Mouse (Mus musculus): ENCODE results near the gene Muc13. TPM values are rescaled to one million over a fixed set of nuclear protein-coding genes. Genes with fewer than 3 reads are reported as not detected.

The Muc13 gene
- polyA plus RNA-seq, 1 experiment from 2014 or later, result 3.2 TPM

DNA sequence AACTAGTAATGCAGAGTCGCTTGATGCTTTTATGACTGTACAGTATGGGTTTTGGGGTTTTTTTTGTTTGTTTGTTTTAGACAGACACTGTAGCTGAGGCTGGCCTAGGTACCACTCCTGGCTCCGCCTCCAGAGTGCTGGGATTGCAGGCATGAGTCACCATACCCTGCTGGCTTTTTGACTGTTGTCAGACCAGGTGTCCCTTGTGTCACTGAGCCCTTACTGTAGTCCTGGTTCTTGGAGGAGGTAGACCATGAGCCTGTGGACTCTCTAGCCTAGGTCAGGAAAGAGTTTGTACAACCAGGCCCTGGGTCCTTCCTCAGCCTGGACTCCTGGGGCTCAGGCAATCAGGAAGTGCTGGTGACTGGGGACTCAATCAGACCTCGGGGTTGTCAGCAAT is 43.4 kb downstream of the Muc13 start:
- ATAC-seq (ENCODE audit: low read depth), result peak; percentile 28; the same call in 1 of the 2 replicates
- WGBS (ENCODE audit: insufficient replicate concordance), result 46% methylated on average over 3 of the region's 3 CpGs

DNA sequence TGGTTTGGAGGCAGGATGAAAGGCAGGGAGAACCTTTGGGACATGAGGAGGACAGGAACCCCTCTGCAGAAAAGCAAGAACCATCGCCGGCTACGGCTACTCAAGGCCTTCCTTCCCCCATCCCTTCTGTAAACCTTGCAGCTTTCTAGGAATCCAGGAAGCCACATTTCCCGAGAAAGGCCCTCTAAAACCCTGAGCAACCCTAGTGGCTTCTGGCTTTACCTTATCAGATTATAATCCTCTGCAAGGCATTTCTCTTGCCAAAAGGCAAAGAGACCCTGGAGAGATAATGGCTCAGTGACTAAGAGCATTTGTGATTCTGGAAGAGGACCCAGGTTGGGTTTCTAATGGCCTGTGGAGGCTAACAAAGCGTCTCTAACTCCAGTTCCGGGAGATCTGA is 46.8 kb downstream of the Muc13 start:
- no peak for ATAC-seq (ENCODE audit: low read depth)
- H3K36me3 ChIP-seq (ENCODE audit: control insufficient read depth, insufficient read depth), result no peaks in the 10 kb centered on the region
- no peak overlapping the region for H3K27ac ChIP-seq (ENCODE audit: low read length)
- no peaks in the 10 kb centered on the region for H3K27me3 ChIP-seq (ENCODE audit: control insufficient read depth, insufficient read depth, low read depth, low read length)
- no peak overlapping the region for H3K4me3 ChIP-seq (ENCODE audit: low read depth, low read length)
- no peak overlapping the region for H3K4me2 ChIP-seq (ENCODE audit: low read depth, low read length)
- no peaks in the 10 kb centered on the region for H3K9me3 ChIP-seq (replicated peaks; ENCODE audit: control insufficient read depth, low read length)
- WGBS (ENCODE audit: insufficient replicate concordance), result 40% methylated on average over 6 of the region's 6 CpGs
- H3K9ac ChIP-seq (ENCODE audit: low read depth, low read length), result no peak overlapping the region
- peaks cover 12% of the 10 kb centered on the region for H3K4me1 ChIP-seq (ENCODE audit: control insufficient read depth, low read depth, low read length)

More for the DNA sequence above, 43.4 kb downstream of the Muc13 start:
- no peak overlapping the region for H3K4me2 ChIP-seq (ENCODE audit: low read depth, low read length)
- no peak overlapping the region for H3K4me3 ChIP-seq (ENCODE audit: low read depth, low read length)
- H3K9me3 ChIP-seq (replicated peaks; ENCODE audit: control insufficient read depth, low read length), result no peaks in the 10 kb centered on the region
- H3K27ac ChIP-seq (ENCODE audit: low read length), result no peak overlapping the region
- H3K9ac ChIP-seq (ENCODE audit: low read depth, low read length), result no peak overlapping the region
- H3K36me3 ChIP-seq (ENCODE audit: control insufficient read depth, insufficient read depth), result no peaks in the 10 kb centered on the region
- H3K27me3 ChIP-seq (ENCODE audit: control insufficient read depth, insufficient read depth, low read depth, low read length), result peaks cover 20% of the 10 kb centered on the region
- H3K4me1 ChIP-seq (ENCODE audit: control insufficient read depth, low read depth, low read length), result peaks cover 15% of the 10 kb centered on the region

DNA sequence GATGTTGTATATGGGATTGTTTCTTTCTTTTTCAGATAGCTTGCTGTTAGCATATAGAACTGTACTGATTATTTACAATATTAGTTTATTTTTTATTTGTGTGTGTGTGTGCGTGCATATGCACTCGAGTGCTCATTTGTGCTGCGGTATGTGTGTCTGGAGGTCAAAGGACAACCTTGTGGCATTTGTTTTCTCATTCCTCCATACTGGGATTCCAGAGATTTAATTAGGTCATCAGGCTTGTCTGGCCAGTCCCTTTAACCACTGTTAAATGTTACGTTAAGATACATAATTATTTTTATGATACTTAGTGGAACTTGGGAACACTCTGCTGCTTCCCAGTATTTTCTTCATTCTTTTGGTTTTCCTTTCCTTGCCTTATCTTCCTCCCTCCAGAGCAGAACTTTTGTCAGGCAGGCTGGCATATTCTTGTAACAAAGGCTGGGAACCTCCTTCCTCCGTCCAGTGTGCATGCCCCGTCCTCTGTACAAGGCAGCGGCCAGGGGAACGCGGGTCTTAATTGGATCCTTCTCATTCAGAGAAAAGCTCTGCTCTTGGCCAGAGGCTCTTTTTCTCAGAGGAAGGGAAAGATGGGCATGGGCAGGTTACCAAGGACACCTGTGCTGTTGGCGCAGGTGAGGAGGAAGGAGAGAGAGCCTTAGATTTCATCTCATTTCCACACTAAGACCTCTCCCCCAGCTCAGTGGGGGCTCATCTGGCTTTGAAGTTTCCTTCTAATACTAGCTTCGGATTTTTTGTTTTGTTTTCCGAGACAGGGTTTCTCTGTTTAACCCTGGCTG is 48.4 kb downstream of the Muc13 start:
- H3K4me1 ChIP-seq (ENCODE audit: control insufficient read depth, low read depth, low read length), result peaks cover 2% of the 10 kb centered on the region
- H3K9ac ChIP-seq (ENCODE audit: low read depth, low read length), result no peak overlapping the region
- peaks cover 5% of the 10 kb centered on the region; the same call in 1 of the 2 replicates for H3K36me3 ChIP-seq (ENCODE audit: control insufficient read depth, insufficient read depth)
- 68% methylated on average over 12 of the region's 12 CpGs for WGBS (ENCODE audit: insufficient replicate concordance)
- no peak for ATAC-seq (ENCODE audit: low read depth)
- H3K4me2 ChIP-seq (ENCODE audit: low read depth, low read length), result no peak overlapping the region
- H3K27me3 ChIP-seq (ENCODE audit: control insufficient read depth, insufficient read depth, low read depth, low read length), result no peaks in the 10 kb centered on the region
- H3K27ac ChIP-seq (ENCODE audit: low read length), result no peak overlapping the region
- H3K4me3 ChIP-seq (ENCODE audit: low read depth, low read length), result no peak overlapping the region
- no peaks in the 10 kb centered on the region for H3K9me3 ChIP-seq (replicated peaks; ENCODE audit: control insufficient read depth, low read length)

DNA sequence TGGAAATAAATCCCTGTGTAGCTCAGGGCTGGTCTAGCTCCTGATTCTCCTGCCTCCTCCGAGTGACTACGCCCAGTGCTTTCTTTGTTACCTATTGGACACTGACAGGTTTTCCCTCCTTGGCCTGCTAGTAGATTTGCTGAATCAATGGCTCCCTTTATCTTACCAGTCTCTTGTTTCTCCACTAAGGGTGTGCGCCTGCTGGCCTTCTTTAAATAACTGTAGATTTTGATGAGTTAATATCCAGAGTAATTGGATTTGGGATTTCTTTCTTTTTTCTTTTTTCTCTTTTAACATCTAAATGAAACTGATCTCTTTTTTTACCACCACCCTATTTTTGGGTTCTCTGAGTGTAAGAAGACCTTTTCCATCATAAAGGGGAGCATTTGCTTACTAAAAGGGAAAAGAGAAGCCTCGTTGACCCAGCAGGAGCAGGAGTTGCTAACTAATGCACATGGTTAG is 50.3 kb downstream of the Muc13 start:
- H3K27ac ChIP-seq (ENCODE audit: low read length), result no peak overlapping the region
- 50% methylated on average over 4 of the region's 4 CpGs for WGBS (ENCODE audit: insufficient replicate concordance)

DNA sequence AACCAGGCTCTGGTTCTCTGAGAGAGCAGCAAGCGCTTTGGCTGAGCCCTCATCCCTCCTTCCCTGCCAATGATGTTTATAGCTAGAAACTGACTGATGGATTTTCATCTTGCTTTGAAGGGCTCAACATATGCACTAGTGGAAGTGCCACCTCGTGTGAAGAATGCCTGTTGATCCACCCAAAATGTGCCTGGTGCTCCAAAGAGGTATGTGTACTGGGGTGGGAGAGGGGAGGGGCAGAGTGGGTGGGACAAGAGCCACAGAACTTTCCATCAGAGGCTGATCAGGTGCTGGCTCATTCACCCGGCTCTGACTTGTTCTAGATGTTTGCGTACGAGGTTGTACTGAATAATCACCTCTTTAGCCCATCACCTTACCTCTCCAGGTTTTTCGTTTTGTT is 51.0 kb downstream of the Muc13 start:
- no peak overlapping the region for H3K27ac ChIP-seq (ENCODE audit: low read length)
- H3K27me3 ChIP-seq (ENCODE audit: control insufficient read depth, insufficient read depth, low read depth, low read length), result no peaks in the 10 kb centered on the region
- H3K4me3 ChIP-seq (ENCODE audit: low read depth, low read length), result no peak overlapping the region
- no peaks in the 10 kb centered on the region for H3K9me3 ChIP-seq (replicated peaks; ENCODE audit: control insufficient read depth, low read length)
- WGBS (ENCODE audit: insufficient replicate concordance), result 69% methylated on average over 6 of the region's 6 CpGs
- no peak overlapping the region for H3K9ac ChIP-seq (ENCODE audit: low read depth, low read length)
- ATAC-seq (ENCODE audit: low read depth), result no peak
- peaks cover 5% of the 10 kb centered on the region; the same call in 1 of the 2 replicates for H3K36me3 ChIP-seq (ENCODE audit: control insufficient read depth, insufficient read depth)
- H3K4me2 ChIP-seq (ENCODE audit: low read depth, low read length), result no peak overlapping the region
- no peaks in the 10 kb centered on the region; the same call in 1 of the 2 replicates for H3K4me1 ChIP-seq (ENCODE audit: control insufficient read depth, low read depth, low read length)

More for the DNA sequence above, 50.3 kb downstream of the Muc13 start:
- no peak for ATAC-seq (ENCODE audit: low read depth)
- H3K4me2 ChIP-seq (ENCODE audit: low read depth, low read length), result no peak overlapping the region
- H3K4me3 ChIP-seq (ENCODE audit: low read depth, low read length), result no peak overlapping the region
- H3K9ac ChIP-seq (ENCODE audit: low read depth, low read length), result no peak overlapping the region
- peaks cover 5% of the 10 kb centered on the region; the same call in 1 of the 2 replicates for H3K36me3 ChIP-seq (ENCODE audit: control insufficient read depth, insufficient read depth)
- H3K27me3 ChIP-seq (ENCODE audit: control insufficient read depth, insufficient read depth, low read depth, low read length), result no peaks in the 10 kb centered on the region
- H3K9me3 ChIP-seq (replicated peaks; ENCODE audit: control insufficient read depth, low read length), result no peaks in the 10 kb centered on the region
- H3K4me1 ChIP-seq (ENCODE audit: control insufficient read depth, low read depth, low read length), result no peaks in the 10 kb centered on the region; the same call in 1 of the 2 replicates

DNA sequence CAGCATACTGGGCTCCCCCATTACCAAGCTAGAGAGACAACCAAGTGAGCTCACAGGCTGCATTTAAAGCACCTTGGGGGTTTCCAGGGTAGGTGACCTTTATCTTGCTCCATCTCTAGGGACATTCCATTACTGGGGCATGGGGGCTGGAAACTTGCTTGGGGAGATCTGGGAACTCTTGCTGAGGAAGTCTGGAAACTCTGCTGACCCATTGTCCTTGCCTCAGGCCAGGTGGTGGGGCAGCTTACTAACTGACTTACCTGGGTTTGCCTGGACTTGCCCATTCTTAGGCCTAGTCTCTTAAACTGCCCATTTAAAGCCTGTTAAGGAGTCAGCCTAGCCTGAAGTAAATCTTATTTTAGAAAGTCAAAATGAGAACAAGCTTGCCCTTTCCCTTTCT is 59.4 kb downstream of the Muc13 start:
- no peaks in the 10 kb centered on the region for H3K9me3 ChIP-seq (replicated peaks; ENCODE audit: control insufficient read depth, low read length)
- H3K36me3 ChIP-seq (ENCODE audit: control insufficient read depth, insufficient read depth), result no peaks in the 10 kb centered on the region
- no peak overlapping the region for H3K4me3 ChIP-seq (ENCODE audit: low read depth, low read length)
- H3K4me1 ChIP-seq (ENCODE audit: control insufficient read depth, low read depth, low read length), result no peaks in the 10 kb centered on the region
- no peak overlapping the region for H3K27ac ChIP-seq (ENCODE audit: low read length)
- no peak overlapping the region for H3K4me2 ChIP-seq (ENCODE audit: low read depth, low read length)
- H3K9ac ChIP-seq (ENCODE audit: low read depth, low read length), result no peak overlapping the region
- ATAC-seq (ENCODE audit: low read depth), result no peak
- H3K27me3 ChIP-seq (ENCODE audit: control insufficient read depth, insufficient read depth, low read depth, low read length), result no peaks in the 10 kb centered on the region

DNA sequence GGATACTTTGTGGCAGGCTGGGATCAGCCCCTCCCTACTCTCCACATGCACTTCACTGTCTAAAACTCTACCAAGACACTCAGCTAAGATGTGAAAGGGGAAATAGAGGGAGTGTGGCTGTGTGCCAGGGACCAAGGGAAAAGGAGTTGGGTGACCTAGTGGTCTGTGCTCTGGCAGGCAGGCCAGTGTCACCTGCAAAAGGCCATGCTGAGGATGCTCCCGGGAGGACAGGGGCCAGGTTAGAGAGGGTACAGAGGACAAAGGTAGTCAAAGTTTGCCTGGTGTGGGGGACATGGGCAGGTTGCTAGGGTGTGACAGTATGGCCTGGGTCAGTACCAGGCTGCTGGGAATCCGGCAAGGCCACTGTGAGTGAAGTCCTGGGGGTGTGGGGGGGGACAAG is 64.9 kb downstream of the Muc13 start:
- Histone ChIP-seq H3K4me2 (ENCODE audit: low read depth, low read length) (no peak overlapping the region), H3K4me3 (ENCODE audit: low read depth, low read length) (no peak overlapping the region), H3K9ac (ENCODE audit: low read depth, low read length) (no peak overlapping the region), H3K27ac (ENCODE audit: low read length) (no peak overlapping the region), H3K27me3 (ENCODE audit: control insufficient read depth, insufficient read depth, low read depth, low read length) (no peaks in the 10 kb centered on the region), H3K9me3 (replicated peaks; ENCODE audit: control insufficient read depth, low read length) (no peaks in the 10 kb centered on the region), H3K4me1 (ENCODE audit: control insufficient read depth, low read depth, low read length) (no peaks in the 10 kb centered on the region), H3K36me3 (ENCODE audit: control insufficient read depth, insufficient read depth) (no peaks in the 10 kb centered on the region)
- no peak for ATAC-seq (ENCODE audit: low read depth)
- 53% methylated on average over 2 of the region's 2 CpGs for WGBS (ENCODE audit: insufficient replicate concordance)

DNA sequence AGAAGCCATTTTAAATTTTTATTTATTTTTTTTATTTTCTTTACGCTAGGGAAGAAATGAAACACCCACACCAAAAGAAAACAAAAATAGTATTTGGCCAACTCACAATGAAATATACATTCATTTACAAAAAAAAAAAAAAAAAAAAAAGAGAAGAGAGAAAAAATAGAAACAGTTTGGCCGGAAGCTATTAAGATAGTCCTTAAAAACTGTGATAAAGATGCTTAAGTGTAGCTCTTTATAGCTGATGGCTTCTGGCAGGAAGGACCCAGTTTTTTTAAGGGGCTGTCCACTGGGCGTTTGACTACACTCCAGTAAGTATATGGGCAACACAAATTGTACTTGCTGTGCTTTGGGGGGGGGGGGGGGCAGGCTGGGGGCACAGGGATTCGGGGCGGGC is 65.5 kb downstream of the Muc13 start:
- Histone ChIP-seq H3K9me3 (replicated peaks; ENCODE audit: control insufficient read depth, low read length) (no peaks in the 10 kb centered on the region), H3K4me3 (ENCODE audit: low read depth, low read length) (no peak overlapping the region), H3K4me2 (ENCODE audit: low read depth, low read length) (no peak overlapping the region), H3K9ac (ENCODE audit: low read depth, low read length) (no peak overlapping the region), H3K36me3 (ENCODE audit: control insufficient read depth, insufficient read depth) (no peaks in the 10 kb centered on the region), H3K27ac (ENCODE audit: low read length) (no peak overlapping the region), H3K27me3 (ENCODE audit: control insufficient read depth, insufficient read depth, low read depth, low read length) (no peaks in the 10 kb centered on the region), H3K4me1 (ENCODE audit: control insufficient read depth, low read depth, low read length) (no peaks in the 10 kb centered on the region)
- WGBS (ENCODE audit: insufficient replicate concordance), result 44% methylated on average over 5 of the region's 5 CpGs
- ATAC-seq (ENCODE audit: low read depth), result no peak

DNA sequence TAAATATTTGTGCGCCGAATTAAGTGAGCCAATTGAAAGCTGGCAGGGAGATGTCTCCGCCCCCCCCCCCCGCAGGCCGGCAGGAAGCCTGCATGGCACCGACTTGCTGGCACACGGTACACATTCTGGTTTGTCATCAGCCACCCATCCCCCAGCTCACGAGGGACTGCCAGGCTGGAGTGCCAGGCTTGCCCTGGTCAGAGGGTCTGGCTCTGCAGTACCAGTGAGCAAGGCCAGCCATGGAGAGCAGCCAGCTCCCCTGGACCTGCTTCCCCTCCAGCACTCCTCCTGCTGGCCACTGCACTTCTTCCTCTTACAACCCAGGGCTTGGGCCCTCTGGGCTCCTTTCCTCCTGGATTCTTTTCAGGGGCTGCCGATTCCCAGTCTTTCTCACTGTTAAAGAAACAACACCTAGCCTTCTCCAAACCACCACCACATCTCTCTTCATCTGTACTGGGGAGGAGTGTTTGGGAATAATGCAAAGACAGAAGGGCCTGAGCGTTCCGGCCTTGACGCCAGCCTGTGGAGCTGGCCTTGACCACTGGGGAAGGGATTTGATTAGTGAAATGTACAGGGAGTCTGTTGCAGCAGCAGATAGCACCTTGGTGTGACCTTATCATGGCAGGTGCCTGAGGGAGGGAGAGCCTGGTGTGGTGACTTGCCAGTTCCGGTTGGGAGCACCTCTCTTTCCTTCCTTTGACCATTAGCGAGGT is 66.3 kb downstream of the Muc13 start:
- no peak for ATAC-seq (ENCODE audit: low read depth)
- Histone ChIP-seq H3K36me3 (ENCODE audit: control insufficient read depth, insufficient read depth) (no peaks in the 10 kb centered on the region), H3K4me2 (ENCODE audit: low read depth, low read length) (no peak overlapping the region), H3K27ac (ENCODE audit: low read length) (no peak overlapping the region), H3K9me3 (replicated peaks; ENCODE audit: control insufficient read depth, low read length) (no peaks in the 10 kb centered on the region), H3K4me3 (ENCODE audit: low read depth, low read length) (no peak overlapping the region), H3K27me3 (ENCODE audit: control insufficient read depth, insufficient read depth, low read depth, low read length) (no peaks in the 10 kb centered on the region), H3K4me1 (ENCODE audit: control insufficient read depth, low read depth, low read length) (no peaks in the 10 kb centered on the region), H3K9ac (ENCODE audit: low read depth, low read length) (no peak overlapping the region)
- WGBS (ENCODE audit: insufficient replicate concordance), result 40% methylated on average over 14 of the region's 14 CpGs

All from liver, embryonic 16.5 days (tissue).